Mouse (Mus musculus): ENCODE results near the gene Ccdc7a.
A peak's percentile ranks its signal among the peaks of the same experiment; 100 is the strongest.

Ccdc7a gene

GRCm38 (mm10) chr8:128685507-128686428 lies 379.5 kb downstream of the Ccdc7a start, which contains the start of gene Itgb1:
Gene Itgb1, plus strand, starts transcription at chr8:128685654.
- DNase-seq (ENCODE audit: low spot score) = peak; percentile 93

DNA sequence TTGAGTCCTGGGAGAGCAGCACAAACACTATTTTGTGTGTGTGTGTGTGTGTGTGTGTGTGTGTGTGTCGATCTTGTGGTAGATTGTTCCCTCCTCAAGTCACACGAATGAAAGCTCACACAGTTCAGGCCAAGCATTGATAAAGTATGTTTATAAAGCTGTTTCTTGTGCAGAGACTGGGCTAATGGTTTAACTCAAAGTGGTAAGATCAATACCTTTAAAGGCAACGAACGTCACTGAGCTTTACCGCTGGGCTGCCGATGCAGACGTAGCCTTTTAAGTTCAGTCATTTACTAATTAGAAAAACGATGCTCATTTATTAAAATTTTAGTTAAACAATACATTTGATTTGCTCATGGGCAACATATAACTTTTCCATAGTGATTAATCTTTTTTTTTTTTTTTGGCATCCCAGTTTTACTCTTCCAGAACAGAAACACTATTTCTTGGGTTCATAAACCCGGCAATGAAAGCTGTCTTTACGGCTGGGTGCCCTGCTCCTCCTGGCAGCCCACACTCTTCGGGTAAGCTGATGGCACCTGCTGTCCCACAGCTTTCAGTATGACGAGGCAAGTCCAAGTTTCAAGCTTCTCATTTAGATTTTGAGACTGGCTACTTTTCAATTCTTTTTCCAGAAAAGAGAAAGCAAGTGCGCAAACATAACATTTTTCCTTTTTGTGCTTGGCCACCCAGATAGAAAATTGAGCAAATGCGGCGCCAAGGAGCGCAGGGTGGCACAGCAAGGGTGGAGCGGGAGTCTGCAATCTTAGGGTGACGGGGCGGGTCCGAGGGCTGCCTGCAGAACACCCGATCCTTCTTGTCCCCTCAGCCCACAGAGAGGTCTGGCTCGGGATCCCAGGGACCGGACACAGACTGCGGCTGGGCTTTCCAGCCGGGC lies 380.5 kb downstream of the Ccdc7a start:
- DNase-seq (ENCODE audit: low spot score) = no peak
